Mouse (Mus musculus) gonadal fat pad, adult 2 months (tissue): ENCODE results near the gene Cpe. TPM values are rescaled to one million over a fixed set of nuclear protein-coding genes. Genes with fewer than 3 reads are reported as not detected.
A peak's percentile ranks its signal among the peaks of the same experiment; 100 is the strongest.

Experiments used
- DNase-seq: peaks from one replicate; pipeline ENCODE4 v3.0.0-alpha.2; 2012; ENCODE audit warnings: low read depth
- polyA plus RNA-seq: library from polyadenylated mRNA; depleted of rRNA; stranded (reverse); fragments of >200 nt; gene quantifications from 2 replicates; pipeline ENCODE4 v1.2.3, GENCODE M21; 2012

The Cpe gene
- polyA plus RNA-seq, 1 experiment, result 41.7 TPM

DNA sequence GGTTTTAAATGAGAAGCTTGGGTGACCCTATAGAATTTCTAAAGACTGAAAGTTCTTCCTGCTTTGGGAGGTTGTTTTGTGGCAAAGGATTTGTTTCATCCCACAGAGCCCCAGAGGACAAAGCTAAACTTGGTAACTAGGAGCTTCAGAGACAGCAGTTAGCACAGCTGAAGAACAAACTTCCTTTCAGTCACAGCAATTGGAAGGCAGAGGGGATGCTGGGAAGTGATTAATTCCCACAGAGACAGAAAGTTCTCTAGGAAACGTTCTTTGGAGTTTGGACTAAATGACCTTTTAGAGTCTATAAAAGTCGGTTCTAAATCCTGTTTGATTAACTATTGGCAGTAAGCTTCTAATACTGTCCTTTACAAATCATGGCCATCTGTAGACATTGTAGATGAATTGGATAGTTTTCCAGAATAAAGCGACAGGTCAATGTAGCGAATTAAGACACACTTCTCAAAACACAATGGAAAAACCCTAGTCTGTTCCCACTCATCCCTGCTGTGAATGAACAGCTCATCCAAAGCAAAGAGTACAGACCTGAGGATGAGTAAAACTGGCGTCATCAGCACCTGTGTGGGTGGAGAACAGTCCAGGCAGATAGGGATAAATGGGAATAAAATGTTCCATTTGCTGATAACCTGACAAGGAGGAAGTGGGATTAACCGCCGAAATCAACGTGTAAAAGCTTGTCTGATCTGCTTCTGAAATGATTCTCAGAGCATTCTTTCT lies 58.6 kb downstream of the Cpe start:
- peak; percentile 77 for DNase-seq

DNA sequence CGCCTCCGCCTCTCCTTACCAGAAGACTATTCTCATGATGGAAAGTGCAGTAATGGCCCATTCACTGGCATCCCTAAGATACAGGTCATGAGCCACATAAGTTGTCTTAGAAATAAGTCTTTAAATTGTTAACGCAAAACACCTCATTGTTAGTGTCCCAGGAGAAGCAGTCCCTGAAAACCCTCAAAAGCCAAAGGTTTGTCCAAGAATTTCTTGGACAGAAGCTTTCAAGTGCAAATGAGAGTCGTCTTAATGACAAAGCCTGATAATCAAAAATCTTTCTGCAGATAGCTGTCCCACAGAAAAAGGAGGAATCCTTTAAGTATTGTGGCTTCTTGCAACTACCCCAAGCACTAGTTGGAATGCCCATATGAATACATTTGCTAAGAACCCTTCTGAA lies 60.7 kb downstream of the Cpe start:
- no peak for DNase-seq

DNA sequence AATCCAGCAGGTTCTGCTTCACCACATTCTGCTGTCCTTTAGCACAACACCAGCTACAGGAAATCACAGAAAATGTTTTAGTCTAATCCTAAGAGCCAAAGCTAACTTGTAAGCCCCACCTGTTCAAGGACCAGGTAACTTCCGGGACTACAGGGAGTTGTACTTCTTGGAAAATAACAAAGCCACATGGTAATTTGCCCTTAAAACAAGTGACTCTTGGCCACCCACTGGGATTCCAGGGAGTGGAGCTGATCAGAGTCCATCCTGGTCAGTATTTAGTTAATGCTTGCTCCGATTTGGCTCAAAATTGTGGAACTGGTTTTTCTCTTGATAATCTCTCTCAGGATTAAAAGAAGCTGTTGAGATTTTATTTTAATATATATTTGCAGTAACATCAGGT lies 61.1 kb downstream of the Cpe start:
- DNase-seq, result no peak

DNA sequence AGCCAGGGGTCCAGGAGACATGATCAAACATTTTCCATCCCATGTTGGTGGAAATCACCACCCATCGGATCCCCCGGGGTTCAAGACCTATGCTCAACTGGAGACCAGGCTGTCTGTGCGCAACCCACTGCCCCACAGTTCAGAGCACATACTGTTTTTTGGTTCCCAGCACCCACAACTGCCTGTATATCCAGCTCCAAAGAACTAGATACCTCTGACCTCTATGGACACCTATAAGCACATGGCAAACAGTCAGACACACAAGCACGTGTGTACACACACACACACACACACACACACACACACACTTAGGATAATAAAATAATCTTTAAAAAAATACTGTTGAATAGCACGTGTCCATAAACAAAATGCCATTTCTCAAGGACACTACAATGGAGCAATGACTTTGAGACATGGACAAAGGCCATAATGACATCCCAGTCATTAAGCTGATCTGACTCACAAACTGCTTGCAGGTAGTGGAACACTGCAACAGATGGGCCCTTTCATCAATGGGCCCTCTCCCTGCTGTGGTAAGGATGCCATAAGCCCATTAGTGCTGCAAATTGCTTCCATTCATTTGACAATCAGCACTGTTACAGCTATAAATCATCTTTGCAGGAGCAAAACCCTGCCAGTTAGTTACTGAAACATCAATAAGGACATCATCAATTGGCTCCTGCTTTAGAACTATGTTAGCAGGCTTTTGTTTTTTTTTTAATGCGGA lies 63.7 kb downstream of the Cpe start:
- no peak for DNase-seq

DNA sequence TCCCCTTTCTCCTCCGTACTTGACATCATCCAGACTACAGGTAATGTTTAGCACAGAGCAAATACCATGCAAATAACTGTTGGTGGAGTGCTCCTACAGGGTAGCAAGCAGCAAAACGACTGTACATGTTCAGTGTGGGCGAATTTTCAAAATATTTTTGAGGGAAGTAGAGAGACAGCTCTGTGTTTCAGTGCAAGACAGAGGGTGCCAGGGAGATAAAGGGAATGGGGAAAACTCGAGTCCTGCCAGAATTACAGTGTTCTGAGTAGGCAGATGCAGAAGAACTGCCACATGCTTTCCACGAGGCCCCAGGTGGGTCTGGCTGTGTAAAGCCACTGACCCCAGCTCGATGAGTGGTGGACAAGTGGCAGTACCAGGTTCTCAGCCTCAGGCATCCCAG lies 64.8 kb downstream of the Cpe start:
- DNase-seq, result no peak

DNA sequence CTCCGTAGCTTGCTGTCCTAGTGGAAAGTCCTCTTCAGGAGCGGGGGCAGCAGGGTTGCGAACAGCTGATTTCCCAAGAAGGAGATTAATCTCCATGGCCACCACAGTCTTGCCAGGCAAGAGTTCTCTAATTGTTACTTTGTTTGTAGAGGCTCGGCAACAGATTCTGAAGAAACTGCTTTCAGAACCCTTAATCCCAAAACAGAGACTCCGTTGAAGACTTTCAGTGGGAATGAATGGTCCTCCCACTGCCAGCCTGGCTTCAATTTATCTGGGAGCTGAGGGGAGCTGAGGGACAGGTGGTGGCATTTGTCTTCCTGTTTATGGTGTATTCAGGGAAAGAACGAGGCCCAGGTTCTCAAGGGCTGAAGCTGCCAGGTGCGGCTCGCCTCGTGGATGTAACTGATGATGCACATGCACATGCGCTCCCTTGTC lies 68.2 kb downstream of the Cpe start:
- DNase-seq, result no peak

DNA sequence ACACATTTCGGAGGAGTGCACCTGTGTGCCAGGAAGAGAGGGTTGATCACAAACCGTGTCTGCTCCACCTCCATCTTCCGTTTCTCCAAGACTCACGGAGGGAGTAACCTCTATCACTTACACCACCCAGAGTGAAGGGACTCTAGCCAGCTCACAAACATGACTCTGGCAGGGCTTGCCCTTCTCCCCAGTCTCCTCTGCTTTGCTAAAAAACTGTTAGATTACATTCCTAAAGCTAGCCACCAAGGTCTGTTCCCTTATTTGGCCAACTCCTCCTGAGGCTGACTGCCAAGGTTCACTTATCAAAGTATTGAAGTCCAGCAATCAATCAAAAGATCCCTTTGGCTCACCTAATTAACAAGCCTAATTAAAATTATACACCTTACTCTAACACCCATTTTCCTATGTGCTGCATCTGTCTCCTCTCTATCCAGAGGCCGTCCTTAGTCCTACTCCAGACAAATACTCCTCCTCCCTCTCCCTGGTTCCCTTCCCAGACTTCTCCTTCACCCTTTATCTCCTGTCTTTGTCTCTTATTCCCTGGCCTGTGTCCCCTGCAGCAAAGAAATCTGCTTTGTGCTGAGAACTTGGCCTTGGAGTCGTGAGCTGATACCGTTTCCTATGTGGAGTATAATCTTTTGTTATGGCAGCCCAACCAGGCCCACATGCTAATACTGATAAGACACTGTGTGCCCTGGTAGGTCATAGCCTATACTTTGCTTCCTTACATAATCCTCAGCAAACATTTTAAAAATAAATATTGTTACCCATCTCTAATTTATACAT lies 72.3 kb downstream of the Cpe start:
- no peak for DNase-seq

DNA sequence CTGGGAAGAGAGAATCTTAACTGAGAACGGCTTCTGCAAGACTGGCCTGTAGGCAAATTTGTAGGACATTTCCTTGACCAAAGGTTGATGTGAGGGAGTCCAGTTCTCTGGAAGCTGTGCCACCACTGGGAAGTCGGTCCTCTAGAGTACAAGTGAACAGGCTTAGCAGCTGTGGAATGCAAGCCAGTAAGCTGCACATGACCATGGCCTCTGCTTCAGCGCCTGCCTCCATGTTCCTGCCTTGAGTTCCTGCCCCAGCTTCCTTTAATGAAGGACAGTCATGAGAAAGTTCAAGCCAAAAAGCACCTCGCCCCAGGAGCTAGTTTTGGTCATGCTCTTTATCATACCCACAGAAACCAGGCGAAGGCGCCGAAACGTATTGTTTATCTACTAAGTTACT lies 73.2 kb downstream of the Cpe start:
- DNase-seq, result no peak

DNA sequence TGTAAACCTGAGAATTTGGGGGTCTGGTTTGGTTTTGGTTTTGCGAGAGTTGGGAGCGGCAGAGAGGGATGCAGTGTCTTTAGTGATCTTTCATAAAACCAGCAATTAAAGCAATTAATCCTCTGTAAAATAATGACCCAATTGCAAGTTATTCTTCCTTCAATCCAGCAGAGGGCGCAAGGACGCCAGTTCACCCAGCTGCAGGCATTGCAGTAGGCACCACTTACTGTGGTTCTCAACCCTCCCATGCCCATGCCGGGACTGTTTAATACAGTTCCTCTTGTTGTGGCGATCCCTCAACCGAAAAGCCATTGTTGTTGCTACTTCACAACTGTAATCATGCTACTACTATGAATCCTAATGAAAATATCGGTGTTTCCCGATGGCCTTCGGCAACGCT lies 74.2 kb downstream of the Cpe start:
- no peak for DNase-seq

DNA sequence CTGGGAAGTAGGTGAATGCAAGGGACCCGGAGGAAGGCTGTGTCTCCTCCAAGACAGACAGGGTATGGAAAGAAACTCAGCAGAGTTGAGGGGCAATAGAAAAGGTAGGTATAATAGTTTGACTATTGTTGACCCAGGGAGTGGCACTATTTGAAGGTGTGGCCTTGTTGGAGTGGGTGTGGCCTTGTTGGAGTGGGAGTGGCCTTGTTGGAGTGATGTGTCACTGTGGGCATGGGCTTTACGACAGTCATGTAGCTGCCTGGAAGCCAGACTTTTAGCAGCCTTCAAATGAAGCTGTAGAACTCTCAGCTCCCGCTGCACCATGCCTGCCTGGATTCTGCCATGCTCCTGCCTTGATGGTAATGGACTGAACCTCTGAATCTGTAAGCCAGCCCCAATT lies 76.3 kb downstream of the Cpe start:
- no peak for DNase-seq

DNA sequence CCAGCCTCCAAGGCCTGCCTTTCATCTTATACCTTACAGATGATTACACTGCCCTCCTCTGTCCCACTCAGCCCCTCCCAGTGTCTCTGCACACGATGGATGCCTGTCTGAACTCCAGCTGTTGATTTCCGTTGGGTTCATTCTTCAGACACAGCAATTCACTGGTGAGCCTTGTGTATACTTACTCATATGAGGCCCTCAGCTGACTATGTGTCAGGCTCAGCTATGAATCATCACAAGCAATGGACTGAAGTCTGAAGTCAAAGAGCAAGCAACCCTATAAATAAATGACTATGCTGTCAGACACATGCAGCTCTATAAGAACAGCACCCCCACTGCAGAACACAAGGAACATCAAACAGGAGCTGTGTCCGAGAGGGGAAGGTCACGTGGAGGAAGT lies 77.4 kb downstream of the Cpe start:
- no peak for DNase-seq

DNA sequence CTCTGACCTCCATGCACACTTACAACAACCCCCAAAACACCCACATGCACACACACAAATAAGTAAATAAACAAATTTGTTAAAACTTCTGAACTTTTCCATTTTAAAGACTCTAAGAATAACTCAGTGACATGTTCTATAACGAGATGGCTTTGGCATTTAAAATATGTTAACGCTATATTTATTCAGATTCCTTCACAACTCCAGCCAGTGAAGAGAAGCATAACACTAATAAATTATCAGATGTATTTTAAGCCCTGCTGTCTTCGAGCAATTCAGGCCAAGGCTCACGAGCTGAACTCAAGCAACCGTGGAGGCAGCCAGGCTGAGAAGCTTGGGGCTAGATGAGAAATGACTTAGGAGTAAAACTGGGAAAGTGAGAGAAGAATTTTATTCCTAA lies 79.2 kb downstream of the Cpe start:
- no peak for DNase-seq

DNA sequence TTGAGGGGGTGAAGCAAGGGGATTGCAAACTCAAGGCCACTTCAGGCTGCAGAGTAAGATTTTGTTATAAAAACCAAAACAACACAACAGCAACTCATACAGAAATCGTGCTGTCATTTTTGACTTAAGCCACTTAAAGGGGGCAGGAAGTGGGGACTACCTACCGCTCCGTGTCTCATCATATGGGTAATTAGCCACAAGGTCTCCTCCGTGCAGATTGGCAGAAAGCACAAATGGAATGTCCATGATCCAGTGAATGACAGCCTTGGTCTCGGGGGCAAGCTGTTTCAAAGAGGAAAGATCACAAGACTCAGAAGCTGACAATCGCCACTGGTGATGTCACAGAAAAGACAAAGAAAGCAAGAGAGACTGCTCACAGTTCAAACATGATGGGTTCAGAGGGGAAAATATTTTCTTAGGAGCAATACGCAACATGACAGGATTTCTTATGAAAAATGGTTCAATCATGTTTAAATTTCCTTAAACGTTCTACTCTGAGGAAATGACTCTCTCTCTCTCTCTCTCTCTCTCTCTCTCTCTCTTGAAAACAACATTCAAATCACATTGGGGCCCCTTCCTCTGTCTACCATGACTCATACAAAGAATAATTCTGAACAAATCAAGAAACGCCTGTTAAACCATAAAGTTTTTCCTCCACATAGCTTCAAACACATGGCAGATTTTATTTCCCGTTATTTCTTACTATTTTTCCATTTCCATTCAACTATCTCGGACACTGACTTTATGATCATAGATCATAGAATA lies 81.5 kb downstream of the Cpe start:
- DNase-seq, result no peak

DNA sequence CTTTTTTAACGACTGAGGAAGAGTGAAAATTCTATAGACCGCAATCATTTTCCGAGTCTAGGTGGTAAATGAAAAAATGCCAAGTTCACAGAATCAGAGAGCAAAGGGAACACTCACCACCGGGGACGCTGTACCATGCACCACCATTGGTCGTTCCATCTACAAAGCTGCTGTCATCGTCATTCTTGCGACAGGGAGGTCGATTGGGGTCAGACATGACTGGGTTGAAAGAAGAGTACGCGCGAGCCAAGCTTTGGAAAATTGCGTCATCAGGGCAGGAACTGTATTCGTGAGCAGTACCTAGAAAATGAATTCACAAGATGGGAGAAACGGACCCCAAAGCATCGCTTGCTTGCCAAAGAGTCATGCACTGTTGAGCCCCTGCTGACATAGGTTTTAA lies 83.9 kb downstream of the Cpe start:
- DNase-seq, result no peak

DNA sequence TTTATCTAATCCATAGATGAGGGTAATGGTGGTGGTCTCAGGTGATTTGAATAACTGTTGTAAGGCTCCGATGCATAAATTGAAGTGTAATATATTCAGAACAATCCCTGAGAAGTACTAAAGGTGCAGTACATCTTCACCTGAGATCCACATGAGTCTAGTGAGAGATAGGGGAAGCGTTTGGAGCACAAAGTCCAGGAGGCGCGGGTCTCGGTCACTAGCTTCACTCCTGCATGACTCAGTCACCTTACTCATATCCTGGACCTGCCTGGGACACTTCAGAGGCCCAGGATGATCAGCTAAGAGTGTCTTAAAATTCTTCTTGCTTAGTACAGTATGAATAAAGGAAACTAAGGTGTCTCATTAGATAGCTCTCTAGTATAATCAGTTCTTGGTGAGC lies 86.8 kb downstream of the Cpe start:
- DNase-seq, result no peak

DNA sequence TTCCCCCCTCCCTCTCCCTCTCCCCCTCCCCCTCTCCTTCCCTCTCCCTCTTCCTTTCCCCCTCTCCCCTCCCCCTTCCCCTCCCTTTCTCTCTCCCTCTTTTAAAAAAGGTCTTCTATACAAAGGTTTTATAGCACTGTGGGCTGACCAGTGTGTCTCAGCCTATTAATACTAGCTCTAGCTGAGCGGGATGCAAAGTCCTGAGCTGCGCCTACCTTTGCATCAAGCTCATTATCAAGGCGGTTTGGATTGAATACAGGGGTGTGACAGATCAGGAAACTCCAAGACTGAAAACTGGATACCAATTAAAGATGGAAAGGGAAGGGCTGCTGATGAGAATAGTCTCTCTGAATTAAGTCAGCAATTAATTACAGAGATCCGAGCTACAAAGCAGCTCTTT lies 94.6 kb downstream of the Cpe start:
- DNase-seq, result no peak

DNA sequence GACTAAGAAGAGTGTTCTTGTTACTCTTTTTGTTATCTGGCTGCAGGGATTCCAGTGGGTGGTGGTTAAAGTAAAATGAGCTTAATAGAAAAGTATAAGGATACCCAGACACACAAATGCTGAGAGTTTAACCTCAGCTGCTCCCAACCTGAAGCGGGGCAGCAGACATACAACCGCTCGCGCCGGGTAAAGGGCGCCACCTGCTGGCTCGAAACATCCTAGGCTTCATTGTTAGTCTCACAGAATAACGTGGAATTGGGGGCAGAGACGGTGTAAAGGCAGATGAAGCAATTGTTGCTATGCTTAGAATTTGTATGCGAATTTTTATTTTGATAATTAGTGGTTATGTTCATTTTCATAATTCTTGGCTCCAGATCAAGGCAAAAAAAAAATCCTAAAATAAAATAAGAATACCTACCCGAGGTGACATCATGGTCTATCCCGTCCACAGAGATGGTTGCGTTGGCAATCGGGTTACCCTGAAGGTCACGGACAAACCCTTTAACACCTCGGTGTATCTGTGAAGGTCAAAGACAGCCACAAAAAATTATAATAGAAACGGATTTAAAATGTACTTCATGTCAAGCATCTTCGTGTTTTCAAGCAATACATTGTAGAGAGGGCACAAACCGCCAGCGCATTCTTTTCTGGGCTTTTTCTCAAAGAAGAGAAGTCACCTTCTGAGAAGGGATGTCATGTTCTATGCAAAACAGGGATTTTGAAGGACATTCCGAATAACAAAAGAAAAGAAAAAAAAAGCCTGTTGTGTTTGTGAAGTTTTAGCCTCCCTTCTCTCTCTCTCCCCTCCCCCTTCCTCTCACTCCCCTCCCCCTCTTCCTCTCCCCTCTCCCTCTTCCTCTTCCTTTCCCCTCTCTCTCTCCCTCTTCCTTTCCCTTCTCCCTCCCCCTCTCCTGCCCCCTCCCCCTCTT lies 95.5 kb downstream of the Cpe start:
- DNase-seq, result no peak

DNA sequence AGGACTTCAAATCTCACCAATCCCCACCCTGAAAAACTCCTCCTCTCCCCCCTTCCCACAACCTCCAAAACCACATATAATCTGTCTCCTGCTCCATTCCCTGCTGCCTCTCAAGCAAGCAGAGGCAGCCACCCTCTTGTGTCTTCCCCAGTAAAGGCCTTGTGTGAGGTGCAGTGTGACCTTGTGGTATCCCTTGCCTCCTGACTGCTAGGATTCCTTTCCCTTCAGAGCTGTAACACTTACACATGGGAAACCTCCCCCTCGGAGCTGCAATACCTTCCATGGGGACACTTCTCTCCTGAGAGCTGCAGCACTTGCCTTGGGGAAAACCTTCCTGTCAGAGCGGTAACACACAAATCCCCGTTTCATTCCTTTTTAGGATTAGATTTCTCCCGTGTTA lies 96.5 kb downstream of the Cpe start:
- DNase-seq, result no peak

DNA sequence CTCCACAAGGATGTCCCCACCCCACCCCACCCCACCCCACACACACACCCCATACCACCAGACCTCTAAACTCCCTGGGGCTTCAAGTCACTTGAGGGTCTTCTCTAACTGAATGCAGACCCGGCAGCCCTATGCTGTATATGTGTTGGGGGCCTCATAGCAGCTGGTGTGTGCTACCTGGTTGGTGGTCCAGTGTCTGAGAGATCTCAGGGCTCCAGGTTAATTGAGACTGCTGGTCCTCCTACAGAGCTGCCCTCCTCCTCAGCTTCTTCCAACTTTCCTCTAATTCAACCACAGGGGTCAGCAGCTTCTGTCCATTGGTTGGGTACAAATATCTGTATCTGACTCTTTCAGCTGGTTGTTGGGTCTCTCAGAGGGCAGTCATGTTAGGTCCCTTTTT lies 102.4 kb downstream of the Cpe start:
- DNase-seq, result no peak

DNA sequence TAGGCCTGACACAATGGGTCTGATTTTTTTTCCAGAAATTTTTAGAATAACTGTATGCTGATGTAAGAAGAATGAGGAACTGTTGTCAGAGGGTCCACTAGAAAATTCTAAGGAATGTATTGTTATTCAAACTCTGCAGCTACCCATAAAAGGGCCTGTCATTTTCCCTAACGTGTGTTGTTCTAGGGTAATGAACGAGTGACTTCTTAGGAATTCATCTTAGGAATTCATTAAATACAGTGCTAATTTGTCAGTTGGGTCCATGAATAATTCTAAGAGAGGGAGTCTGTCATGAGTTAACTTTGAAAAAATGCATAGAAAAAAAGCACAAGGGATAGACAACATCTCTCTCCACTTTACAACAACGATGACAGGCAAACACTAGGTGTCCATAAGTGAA lies 110.0 kb downstream of the Cpe start:
- no peak for DNase-seq

DNA sequence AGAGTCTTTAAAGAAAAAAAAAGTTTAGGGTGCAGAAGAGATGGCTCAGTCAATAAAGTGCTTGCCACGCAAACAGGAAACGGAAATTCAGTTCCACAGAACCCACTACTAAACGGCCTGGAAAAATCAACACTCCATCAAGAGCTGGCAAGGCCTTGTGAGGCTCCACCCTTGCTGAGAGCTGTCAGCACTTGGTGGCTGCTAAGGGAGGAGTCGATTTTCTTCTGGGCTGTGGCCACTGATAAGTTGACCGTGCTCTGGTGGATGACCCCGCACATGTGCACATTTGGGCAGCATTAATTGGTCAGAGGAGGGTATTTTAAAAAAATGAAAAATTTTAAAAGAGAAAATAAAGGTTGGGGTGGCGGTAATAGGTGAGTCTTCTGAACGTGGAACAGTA lies 114.6 kb downstream of the Cpe start:
- DNase-seq, result no peak
